Mouse (Mus musculus) midbrain, embryonic 13.5 days (tissue): ENCODE measurements around the gene Pex7. TPM values are rescaled to one million over a fixed set of nuclear protein-coding genes. Genes with fewer than 3 reads are reported as not detected.
A peak's percentile ranks its signal among the peaks of the same experiment; 100 is the strongest.

Experiments
- ATAC-seq: fragments of 200-750 bp; cut with Nextera tagmentation; 2 replicates; pipeline ENCODE4 v1.8.0; 2017; ENCODE audit warnings: mild to moderate bottlenecking, moderate TSS enrichment, moderate library complexity
- H3K27ac ChIP-seq: fragments of 300-500 bp; sonication (generic); 2 replicates; pipeline ENCODE4 v1.5.1; 2015; ENCODE audit warnings: inconsistent platforms, mild to moderate bottlenecking, moderate library complexity
- H3K27me3 ChIP-seq: fragments of 300-500 bp; sonication (generic); 2 replicates; pipeline ENCODE4 v1.6.1; 2015; ENCODE audit warnings: mild to moderate bottlenecking, inconsistent platforms
- H3K36me3 ChIP-seq: fragments of 300-500 bp; sonication (generic); 2 replicates; pipeline ENCODE4 v1.6.1; 2015; ENCODE audit warnings: mild to moderate bottlenecking, inconsistent platforms
- H3K4me1 ChIP-seq: fragments of 300-500 bp; sonication (generic); replicated peaks from 2 replicates; pipeline ENCODE4 v1.6.1; 2015; ENCODE audit warnings: inconsistent platforms
- H3K4me2 ChIP-seq: fragments of 300-500 bp; sonication (generic); replicated peaks from 2 replicates; pipeline ENCODE4 v1.6.1; 2015; ENCODE audit warnings: moderate library complexity, mild to moderate bottlenecking, inconsistent platforms
- H3K4me3 ChIP-seq: fragments of 300-500 bp; sonication (generic); replicated peaks from 2 replicates; pipeline ENCODE4 v1.5.1; 2015; ENCODE audit warnings: mild to moderate bottlenecking, inconsistent platforms
- H3K9ac ChIP-seq: fragments of 300-500 bp; sonication (generic); replicated peaks from 2 replicates; pipeline ENCODE4 v1.6.1; 2015; ENCODE audit warnings: mild to moderate bottlenecking, inconsistent platforms
- H3K9me3 ChIP-seq: fragments of 300-500 bp; sonication (generic); 2 replicates; pipeline ENCODE4 v1.6.1; 2016; ENCODE audit warnings: mild to moderate bottlenecking, inconsistent platforms
- WGBS: fragments of 180-500 bp; shearing (Covaris S2); methylation state at CpG from one replicate; pipeline ENCODE4 v1.1.7; 2015; 5-methylcytosine and 5-hydroxymethylcytosine counted together
- polyA plus RNA-seq: library from polyadenylated mRNA; unstranded; fragments of >200 nt; fragmentation: Nextera tagmentation; extraction: Ambion mirVana; gene quantifications from 2 replicates; pipeline ENCODE4 v1.2.1, GENCODE M21; 2015

Pex7 gene
- polyA plus RNA-seq, 1 experiment from 2014 or later, result 26.4 TPM

DNA sequence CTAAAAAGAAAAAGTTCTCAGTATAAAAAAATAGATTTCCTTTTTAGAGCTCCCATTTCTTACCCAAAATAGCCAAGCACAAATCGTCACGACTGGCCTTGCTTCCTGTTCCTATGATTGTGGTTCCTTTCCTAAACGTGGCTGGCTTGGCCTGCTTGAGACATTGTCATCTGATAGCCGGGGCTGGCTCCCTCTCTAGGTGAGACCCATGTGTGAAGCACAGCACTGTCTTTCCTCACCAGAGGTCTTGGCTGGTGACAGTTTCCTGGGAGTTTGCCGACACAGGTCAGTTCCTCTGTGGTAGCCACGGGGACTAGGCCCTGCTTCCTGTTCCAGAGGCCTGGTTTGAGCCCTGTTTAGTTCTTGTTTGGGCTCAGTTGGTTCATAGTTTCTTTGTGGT is 33.6 kb upstream of the Pex7 start:
- WGBS, result 75% methylated on average over 6 of the region's 6 CpGs
- no peak overlapping the region for H3K9ac ChIP-seq
- H3K4me3 ChIP-seq, result no peak overlapping the region
- no peak overlapping the region for H3K27ac ChIP-seq
- peaks cover 19% of the 10 kb centered on the region for H3K27me3 ChIP-seq
- ATAC-seq, result no peak
- H3K9me3 ChIP-seq, result no peaks in the 10 kb centered on the region
- no peak overlapping the region for H3K4me2 ChIP-seq
- H3K4me1 ChIP-seq, result no peaks in the 10 kb centered on the region
- no peaks in the 10 kb centered on the region for H3K36me3 ChIP-seq

DNA sequence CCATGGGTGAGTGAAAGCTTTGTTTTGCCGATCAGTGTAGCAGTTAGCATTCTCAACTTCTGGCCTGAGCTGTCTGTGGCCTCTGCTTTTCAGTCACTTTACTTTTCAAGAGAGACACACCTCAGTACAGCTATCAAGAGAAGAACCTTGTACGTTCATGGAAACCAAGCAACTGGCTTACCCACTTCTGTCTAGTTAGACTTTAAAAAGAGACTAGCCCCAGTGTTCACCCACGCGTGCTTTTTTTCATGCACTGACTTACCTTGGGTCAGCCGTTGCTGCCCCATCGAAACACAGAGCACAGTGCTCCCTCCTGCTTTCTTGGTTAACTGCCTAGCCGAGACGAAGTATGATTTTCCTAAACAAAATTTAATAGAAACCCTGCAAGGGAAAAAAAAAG is 33.1 kb upstream of the Pex7 start:
- Histone ChIP-seq H3K27me3 (peaks cover 23% of the 10 kb centered on the region), H3K36me3 (no peaks in the 10 kb centered on the region), H3K4me1 (no peaks in the 10 kb centered on the region), H3K9ac (no peak overlapping the region), H3K27ac (no peak overlapping the region), H3K4me3 (no peak overlapping the region), H3K9me3 (no peaks in the 10 kb centered on the region), H3K4me2 (no peak overlapping the region)
- ATAC-seq, result no peak
- 92% methylated on average over 8 of the region's 8 CpGs for WGBS

GRCm38 (mm10) chr10:19940127-19940526 is 32.6 kb upstream of the Pex7 start:
- H3K9ac ChIP-seq, result no peak overlapping the region
- H3K36me3 ChIP-seq, result no peaks in the 10 kb centered on the region
- H3K27ac ChIP-seq, result no peak overlapping the region
- no peak for ATAC-seq
- H3K4me2 ChIP-seq, result no peak overlapping the region
- H3K9me3 ChIP-seq, result no peaks in the 10 kb centered on the region
- H3K4me3 ChIP-seq, result no peak overlapping the region
- 90% methylated on average over 7 of the region's 7 CpGs for WGBS
- H3K27me3 ChIP-seq, result peaks cover 28% of the 10 kb centered on the region
- peaks cover 3% of the 10 kb centered on the region; the same call in 1 of the 2 replicates for H3K4me1 ChIP-seq

- Histone ChIP-seq H3K4me1 (peaks cover 9% of the 10 kb centered on the region; the same call in 1 of the 2 replicates), H3K27ac (no peak overlapping the region), H3K9me3 (no peaks in the 10 kb centered on the region), H3K4me3 (no peak overlapping the region), H3K36me3 (no peaks in the 10 kb centered on the region), H3K9ac (no peak overlapping the region), H3K27me3 (peaks cover 34% of the 10 kb centered on the region), H3K4me2 (no peak overlapping the region)
- no peak for ATAC-seq
- 65% methylated on average over 8 of the region's 8 CpGs for WGBS
Measured at GRCm38 (mm10) chr10:19939282-19939705, 31.8 kb upstream of the Pex7 start.

- Histone ChIP-seq H3K4me2 (no peak overlapping the region), H3K4me1 (peaks cover 9% of the 10 kb centered on the region; the same call in 1 of the 2 replicates), H3K36me3 (no peaks in the 10 kb centered on the region), H3K4me3 (no peak overlapping the region), H3K27me3 (peaks cover 34% of the 10 kb centered on the region), H3K9me3 (no peaks in the 10 kb centered on the region), H3K27ac (no peak overlapping the region), H3K9ac (no peak overlapping the region)
- ATAC-seq, result no peak
- 81% methylated on average over 6 of the region's 6 CpGs for WGBS
Measured at GRCm38 (mm10) chr10:19938738-19939137, 31.2 kb upstream of the Pex7 start.

GRCm38 (mm10) chr10:19936961-19937708 is 29.6 kb upstream of the Pex7 start:
- no peak overlapping the region for H3K27ac ChIP-seq
- 71% methylated on average over 9 of the region's 9 CpGs for WGBS
- peaks cover 47% of the 10 kb centered on the region for H3K27me3 ChIP-seq
- no peak overlapping the region for H3K9ac ChIP-seq
- H3K4me1 ChIP-seq, result peaks cover 17% of the 10 kb centered on the region
- no peak for ATAC-seq
- no peaks in the 10 kb centered on the region for H3K36me3 ChIP-seq
- H3K9me3 ChIP-seq, result no peaks in the 10 kb centered on the region
- H3K4me2 ChIP-seq, result no peak overlapping the region
- H3K4me3 ChIP-seq, result no peak overlapping the region

DNA sequence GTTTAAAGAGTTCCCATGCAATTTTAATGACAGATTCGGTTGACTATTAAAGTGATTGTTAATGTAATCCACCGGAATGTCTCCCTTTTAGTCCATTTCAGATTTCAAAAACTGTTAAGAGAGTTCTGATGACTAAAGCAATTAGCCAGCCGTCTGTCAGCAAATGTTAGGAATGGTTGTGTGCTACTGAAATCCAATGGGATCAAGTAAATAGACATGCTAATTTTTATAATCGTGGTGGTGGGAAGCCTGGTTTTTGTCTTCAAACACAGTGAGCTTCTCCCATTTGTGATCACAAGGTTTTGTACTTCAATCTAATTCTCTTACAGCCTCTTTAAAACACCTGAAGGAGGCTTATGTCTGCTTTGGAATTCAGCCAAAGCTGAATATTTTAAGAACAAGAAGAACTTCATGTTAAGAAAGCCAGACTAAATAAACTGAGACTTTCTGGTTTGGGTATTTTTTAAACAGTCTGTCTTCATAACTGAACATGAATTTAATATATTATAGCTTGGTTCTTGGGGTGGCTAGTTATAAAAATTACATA is 28.4 kb upstream of the Pex7 start:
- no peak overlapping the region for H3K27ac ChIP-seq

DNA sequence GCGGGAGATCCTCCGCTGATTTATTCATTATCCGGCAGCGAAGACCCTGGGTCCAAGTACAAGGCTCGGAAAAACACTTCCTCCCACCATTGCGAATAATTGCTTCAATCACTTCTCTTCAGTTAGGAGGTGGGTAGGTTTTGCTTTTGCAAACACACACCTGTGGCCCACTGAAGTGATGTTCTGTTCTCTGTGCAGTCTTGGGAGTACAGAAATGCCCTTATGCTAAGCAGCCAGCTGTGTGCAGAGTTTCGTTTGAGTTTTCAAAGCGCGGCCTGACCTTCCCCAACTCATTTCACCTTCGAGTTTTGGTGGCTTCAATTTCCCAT is 27.8 kb upstream of the Pex7 start:
- H3K9ac ChIP-seq, result no peak overlapping the region
- no peak overlapping the region for H3K27ac ChIP-seq
- no peaks in the 10 kb centered on the region for H3K9me3 ChIP-seq
- peaks cover 56% of the 10 kb centered on the region for H3K27me3 ChIP-seq
- H3K36me3 ChIP-seq, result no peaks in the 10 kb centered on the region
- no peak for ATAC-seq
- H3K4me1 ChIP-seq, result peaks cover 17% of the 10 kb centered on the region
- WGBS, result 3% methylated on average over 10 of the region's 10 CpGs
- peak overlapping the region; percentile 75 for H3K4me2 ChIP-seq
- H3K4me3 ChIP-seq, result peak overlapping the region; percentile 76

More for the DNA sequence above, 28.4 kb upstream of the Pex7 start:
- H3K4me3 ChIP-seq, result no peak overlapping the region
- 46% methylated on average over 4 of the region's 4 CpGs for WGBS
- peaks cover 53% of the 10 kb centered on the region for H3K27me3 ChIP-seq
- H3K9ac ChIP-seq, result no peak overlapping the region
- no peaks in the 10 kb centered on the region for H3K9me3 ChIP-seq
- ATAC-seq, result no peak
- peaks cover 17% of the 10 kb centered on the region for H3K4me1 ChIP-seq
- H3K4me2 ChIP-seq, result no peak overlapping the region
- no peaks in the 10 kb centered on the region for H3K36me3 ChIP-seq

- H3K9ac ChIP-seq, result peak within 1 kb of the TSS; percentile 71
- peaks cover 56% of the 10 kb centered on the region for H3K27me3 ChIP-seq
- peak within 1 kb of the TSS; percentile 60 for H3K27ac ChIP-seq
- peak; percentile 88 for ATAC-seq
- peak within 1 kb of the TSS; percentile 75 for H3K4me2 ChIP-seq
- peaks cover 17% of the 10 kb centered on the region for H3K4me1 ChIP-seq
- WGBS, result under 1% methylated on average over 61 of the region's 95 CpGs
- H3K9me3 ChIP-seq, result no peaks in the 10 kb centered on the region
- peak within 1 kb of the TSS; percentile 76 for H3K4me3 ChIP-seq
- no peaks in the 10 kb centered on the region for H3K36me3 ChIP-seq
Measured at GRCm38 (mm10) chr10:19934384-19935294, 27.1 kb upstream of the Pex7 start, which contains the start of gene Map3k5. Map3k5 (plus strand) TSS chr10:19934472.

GRCm38 (mm10) chr10:19933511-19934383 is 26.3 kb upstream of the Pex7 start:
- Histone ChIP-seq H3K27me3 (peaks cover 56% of the 10 kb centered on the region), H3K4me3 (peak overlapping the region; percentile 76), H3K36me3 (no peaks in the 10 kb centered on the region), H3K4me1 (peaks cover 17% of the 10 kb centered on the region), H3K9me3 (no peaks in the 10 kb centered on the region), H3K4me2 (peak overlapping the region; percentile 75), H3K27ac (peak overlapping the region; percentile 60), H3K9ac (peak overlapping the region; percentile 71)
- under 1% methylated on average over 81 of the region's 97 CpGs for WGBS
- ATAC-seq, result peak; percentile 87

- peak overlapping the region; percentile 76 for H3K4me3 ChIP-seq
- H3K4me2 ChIP-seq, result peak overlapping the region; percentile 75
- H3K36me3 ChIP-seq, result no peaks in the 10 kb centered on the region
- peaks cover 51% of the 10 kb centered on the region for H3K27me3 ChIP-seq
- H3K4me1 ChIP-seq, result peaks cover 17% of the 10 kb centered on the region
- H3K9me3 ChIP-seq, result no peaks in the 10 kb centered on the region
- H3K27ac ChIP-seq, result no peak overlapping the region
- ATAC-seq, result no peak
- WGBS, result 56% methylated on average over 3 of the region's 3 CpGs
- H3K9ac ChIP-seq, result no peak overlapping the region
Measured at GRCm38 (mm10) chr10:19932986-19933385, 25.5 kb upstream of the Pex7 start.
